Mouse (Mus musculus) lung, adult 18-20 months (tissue): ENCODE data around the gene Gm11595.
"Not testable (repeated sequence)": the region's sequence is repeated elsewhere in the genome, so short reads cannot be mapped to it uniquely, and the experiment has no call there.

Source experiments
- DNase-seq, 2 experiments: peaks; one replicate each; pipeline ENCODE4 v3.0.0; 2022; ENCODE audit warnings: mixed read lengths in 2 of 2

The Gm11595 gene

DNA sequence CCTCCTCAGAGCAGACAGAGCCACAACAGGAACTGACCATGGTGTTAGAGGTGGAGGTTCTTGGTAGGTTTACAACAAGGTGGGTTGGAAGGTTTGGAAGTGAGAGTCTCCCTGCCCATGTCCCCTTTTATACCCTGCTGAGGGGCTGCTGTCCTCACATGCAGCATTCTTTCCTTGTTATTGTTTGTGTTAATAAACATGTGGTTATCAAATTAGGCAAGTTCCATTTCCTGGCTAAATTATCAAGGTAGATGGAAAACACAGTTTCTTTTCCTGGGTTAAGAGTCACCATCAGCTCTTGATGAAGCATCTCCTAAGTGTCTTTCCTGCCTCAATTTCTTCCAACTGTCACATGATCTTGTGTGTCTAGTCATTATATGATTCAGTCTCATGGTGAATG, at the start of gene Gm11595:
TSS of gene Gm11595 (minus strand) at position 101 of the 400 bp plus-strand sequence.
- not testable (repeated sequence) for DNase-seq

DNA sequence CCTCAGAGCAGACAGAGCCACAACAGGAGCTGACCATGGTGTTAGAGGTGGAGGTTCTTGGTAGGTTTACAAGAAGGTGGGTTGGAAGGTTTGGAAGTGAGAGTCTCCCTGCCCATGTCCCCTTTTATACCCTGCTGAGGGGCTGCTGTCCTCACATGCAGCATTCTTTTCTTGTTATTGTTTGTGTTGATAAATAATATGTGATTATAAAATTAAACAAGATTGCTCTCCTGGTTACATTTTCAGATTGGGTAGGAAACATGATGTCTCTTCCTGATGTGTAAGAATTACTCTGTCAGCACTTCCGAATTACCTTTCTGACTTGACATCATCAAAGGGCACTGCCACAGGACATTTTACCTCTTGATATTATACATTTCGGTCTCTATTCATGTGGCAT, 42.9 kb upstream of the Gm11595 start, which contains the start of gene Gm11564:
TSS of gene Gm11564 (minus strand) at position 101 of the 400 bp plus-strand sequence.
- not testable (repeated sequence) for DNase-seq

DNA sequence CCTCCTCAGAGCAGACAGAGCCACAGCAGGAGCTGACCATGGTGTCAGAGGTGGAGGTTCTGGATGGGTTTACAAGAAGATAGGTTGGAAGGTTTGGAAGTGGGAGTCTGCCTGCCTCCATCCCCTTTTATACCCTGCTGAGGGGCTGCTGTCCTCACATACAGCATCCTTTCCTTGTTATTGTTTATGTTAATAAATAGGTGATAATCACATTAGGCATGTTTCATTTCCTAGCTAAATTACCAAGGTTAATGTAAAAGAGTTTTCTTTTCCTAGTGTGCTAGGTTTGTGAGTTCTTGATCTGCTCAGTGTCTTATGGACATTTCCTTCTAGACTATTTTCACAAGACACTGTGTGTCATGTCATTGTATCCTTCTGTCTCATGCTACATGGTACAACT, 37.1 kb upstream of the Gm11595 start, which contains the start of gene Krtap4-13:
TSS of gene Krtap4-13 (minus strand) at position 101 of the 400 bp plus-strand sequence.
- DNase-seq = not testable (repeated sequence)

DNA sequence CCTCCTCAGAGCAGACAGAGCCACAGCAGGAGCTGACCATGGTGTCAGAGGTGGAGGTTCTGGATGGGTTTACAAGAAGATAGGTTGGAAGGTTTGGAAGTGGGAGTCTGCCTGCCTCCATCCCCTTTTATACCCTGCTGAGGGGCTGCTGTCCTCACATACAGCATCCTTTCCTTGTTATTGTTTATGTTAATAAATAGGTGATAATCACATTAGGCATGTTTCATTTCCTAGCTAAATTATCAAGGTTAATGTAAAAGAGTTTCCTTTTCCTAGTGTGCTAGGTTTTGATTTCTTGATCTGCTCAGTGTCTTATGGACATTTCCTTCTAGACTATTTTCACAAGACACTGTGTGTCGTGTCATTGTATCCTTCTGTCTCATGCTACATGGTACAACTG, 31.6 kb upstream of the Gm11595 start, which contains the start of gene Gm11554:
TSS of gene Gm11554 (minus strand) at position 101 of the 400 bp plus-strand sequence.
- DNase-seq = not testable (repeated sequence)

DNA sequence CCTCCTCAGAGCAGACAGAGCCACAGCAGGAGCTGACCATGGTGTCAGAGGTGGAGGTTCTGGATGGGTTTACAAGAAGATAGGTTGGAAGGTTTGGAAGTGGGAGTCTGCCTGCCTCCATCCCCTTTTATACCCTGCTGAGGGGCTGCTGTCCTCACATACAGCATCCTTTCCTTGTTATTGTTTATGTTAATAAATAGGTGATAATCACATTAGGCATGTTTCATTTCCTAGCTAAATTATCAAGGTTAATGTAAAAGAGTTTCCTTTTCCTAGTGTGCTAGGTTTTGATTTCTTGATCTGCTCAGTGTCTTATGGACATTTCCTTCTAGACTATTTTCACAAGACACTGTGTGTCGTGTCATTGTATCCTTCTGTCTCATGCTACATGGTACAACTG, 26.1 kb upstream of the Gm11595 start, which contains the start of gene Gm11569:
TSS of gene Gm11569 (minus strand) at position 101 of the 400 bp plus-strand sequence.
- DNase-seq = not testable (repeated sequence)

DNA sequence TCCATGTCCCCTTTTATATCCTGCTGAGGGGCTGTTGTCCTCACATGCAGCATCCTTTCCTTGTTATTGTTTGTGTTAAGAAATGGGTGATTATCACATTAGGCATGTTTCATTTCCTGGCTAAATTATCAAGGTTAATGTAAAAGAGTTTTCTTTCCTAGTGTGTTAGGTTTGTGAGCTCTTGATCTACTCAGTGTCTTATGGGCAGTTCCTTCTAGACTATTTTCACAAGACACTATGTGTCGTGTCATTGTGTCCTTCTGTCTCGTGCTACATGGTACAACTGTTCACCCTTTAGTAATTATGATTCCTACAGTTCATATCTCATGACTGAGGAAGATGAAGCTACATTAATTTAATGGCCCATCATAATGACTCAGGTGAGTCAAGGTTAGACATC, 20.7 kb upstream of the Gm11595 start, which contains the start of gene Gm11596:
TSS of gene Gm11596 (minus strand) at position 101 of the 400 bp plus-strand sequence.
- DNase-seq = no peak

DNA sequence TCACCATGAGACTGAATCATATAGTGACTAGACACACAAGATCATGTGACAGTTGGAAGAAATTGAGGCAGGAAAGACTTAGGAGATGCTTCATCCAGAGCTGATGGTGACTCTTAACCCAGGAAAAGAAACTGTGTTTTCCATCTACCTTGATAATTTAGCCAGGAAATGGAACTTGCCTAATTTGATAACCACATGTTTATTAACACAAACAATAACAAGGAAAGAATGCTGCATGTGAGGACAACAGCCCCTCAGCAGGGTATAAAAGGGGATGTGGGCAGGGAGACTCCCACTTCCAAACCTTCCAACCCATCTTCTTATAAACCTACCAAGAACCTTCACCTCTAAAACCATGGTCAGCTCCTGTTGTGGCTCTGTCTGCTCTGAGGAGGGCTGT, 12.2 kb upstream of the Gm11595 start, which contains the start of gene Krtap4-9:
TSS of gene Krtap4-9 (plus strand) at position 301 of the 400 bp plus-strand sequence.
- not testable (repeated sequence) for DNase-seq

DNA sequence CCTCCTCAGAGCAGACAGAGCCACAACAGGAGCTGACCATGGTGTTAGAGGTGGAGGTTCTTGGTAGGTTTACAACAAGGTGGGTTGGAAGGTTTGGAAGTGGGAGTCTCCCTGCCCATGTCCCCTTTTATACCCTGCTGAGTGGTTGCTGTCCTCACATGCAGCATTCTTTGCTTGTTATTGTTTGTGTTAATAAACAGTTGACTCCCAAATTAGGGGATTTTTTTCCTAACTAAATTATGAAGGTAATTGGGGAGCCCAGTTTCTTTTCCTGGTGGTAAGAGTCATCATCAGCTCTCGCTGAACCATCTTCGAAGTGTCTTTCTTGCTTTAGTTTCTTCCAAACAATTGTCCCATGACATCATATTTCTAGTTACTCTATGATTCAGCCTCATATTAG, 7.9 kb upstream of the Gm11595 start, which contains the start of gene Krtap4-8:
TSS of gene Krtap4-8 (minus strand) at position 101 of the 400 bp plus-strand sequence.
- no peak for DNase-seq

DNA sequence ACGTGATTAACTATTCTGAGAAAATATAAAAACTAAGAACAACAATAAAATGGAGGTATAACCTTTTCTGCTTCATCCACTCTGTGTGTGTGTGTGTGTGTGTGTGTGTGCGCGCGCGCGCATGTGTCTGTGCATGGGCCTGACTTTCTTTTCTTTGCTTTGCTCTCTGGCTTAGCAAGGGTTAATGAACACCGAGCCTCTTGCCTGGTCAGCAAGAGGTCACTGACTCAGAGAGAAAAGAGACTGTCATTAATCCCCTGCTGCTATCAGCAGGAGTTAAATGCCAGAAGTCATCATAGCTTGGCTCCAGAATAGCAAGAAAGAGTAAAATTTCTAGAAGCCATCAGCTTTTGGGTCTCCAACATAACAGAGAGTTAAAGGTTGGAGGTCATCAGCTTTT, 5.7 kb upstream of the Gm11595 start:
- no peak for DNase-seq

DNA sequence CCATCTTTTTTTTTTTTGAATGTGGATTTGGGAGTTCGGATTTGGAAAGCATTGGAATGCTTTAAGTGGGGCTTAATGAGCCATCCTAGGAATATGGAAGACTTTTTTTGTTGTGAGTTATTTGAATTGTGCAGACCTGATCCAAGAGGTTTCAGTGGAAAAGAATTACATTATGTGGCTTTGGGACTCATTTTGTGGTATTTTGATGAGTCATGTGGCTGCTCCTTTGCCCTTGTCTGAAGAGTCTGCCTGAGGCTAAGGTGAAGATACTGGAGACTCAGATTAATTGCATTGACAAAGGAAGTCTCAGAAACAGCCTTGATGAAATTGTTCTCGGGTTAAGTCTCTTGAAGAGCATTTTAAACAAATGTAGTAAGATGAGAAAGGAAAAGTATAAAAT, 4.3 kb downstream of the Gm11595 start:
- DNase-seq = no peak

DNA sequence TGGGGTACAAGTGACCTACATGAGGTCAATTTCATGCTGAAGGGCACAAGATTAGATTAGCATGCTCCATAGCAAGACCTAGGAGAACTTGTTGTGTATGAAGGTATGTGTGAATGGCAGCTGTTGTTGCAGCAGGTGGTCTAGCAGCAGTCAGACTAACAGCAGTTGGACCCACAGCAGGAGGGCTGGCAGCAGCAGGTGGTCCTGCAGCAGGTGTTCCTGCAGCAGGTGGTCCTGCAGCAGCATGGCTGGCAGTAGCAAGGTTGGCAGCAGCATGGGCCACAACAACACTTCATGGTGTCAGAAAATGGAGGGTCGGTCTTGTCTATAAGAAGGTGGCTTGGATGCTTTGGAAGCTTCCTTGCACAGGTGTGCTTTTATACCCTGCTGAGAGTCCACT, 13.8 kb downstream of the Gm11595 start:
- DNase-seq = no peak

DNA sequence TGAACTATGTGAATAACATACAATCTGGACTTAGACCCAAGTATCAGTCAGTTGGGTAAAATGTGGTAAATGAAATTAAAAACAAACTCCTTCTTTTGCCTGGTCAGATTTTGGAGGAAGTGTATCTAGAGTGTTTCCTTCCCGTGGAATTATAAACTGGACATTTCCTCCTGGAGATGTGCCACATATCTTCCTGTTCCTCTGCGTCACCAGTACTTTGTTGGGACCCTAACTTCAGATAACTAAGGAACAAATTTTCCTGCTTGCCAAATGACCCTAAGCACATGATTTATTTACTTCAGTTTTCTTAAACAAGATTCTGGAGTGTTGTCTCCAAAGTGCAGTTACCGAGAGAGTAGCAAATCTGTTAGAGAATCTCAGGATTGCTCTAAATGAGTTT, 28.7 kb downstream of the Gm11595 start:
- DNase-seq = peak; percentile 4 to 24

DNA sequence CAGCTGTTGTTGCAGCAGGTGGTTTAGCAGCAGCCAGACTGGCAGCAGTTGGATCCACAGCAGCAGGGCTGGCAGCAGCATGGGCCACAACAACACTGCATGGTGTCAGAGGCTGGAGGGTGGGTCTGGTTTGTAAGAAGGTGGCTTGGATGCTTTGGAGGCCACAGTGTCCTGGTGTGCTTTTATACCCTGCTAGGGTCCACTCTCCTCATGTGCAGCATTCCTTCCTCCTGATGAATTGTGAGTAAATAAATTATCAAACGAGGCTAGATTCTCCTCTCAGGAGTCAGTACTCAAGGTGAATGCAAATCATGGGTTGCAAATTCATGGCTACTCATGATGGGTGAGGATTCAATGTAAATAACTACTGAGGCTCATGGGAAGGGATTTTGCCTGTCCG, 38.5 kb downstream of the Gm11595 start, which contains the start of gene Gm14180:
TSS of gene Gm14180 (minus strand) at position 101 of the 400 bp plus-strand sequence.
- no peak for DNase-seq

DNA sequence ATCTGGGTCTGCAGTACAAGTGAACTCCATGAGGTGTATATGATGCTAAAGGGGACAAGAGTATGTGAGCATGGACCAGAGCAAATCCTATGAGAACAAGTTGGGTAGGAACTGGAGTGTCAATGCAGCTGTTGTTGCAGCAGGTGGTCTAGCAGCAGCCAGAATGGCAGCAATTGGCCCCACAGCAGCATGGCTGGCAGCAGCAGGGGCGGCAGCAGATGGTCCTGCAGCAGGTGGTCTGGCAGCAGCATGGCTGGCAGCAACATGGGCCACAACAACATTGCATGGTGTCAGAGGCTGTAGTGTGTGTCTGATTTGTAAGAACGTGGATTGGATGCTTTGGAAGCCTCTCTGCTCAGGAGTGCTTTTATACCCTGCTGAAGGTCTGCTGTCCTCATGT, 48.7 kb downstream of the Gm11595 start:
- no peak for DNase-seq
